Mouse (Mus musculus) CH12.LX (cell line): ENCODE results near the gene Kctd7. TPM values are rescaled to one million over a fixed set of nuclear protein-coding genes. Genes with fewer than 3 reads are reported as not detected.

Source experiments
- DNase-seq: peaks from one replicate; pipeline ENCODE4 v3.0.0-alpha.2; 2013; ENCODE audit errors: extremely low read depth
- H3K27ac ChIP-seq: 2 replicates; pipeline ENCODE4 v1.5.1; 2012; ENCODE audit warnings: low read depth, mild to moderate bottlenecking, control low read depth, moderate library complexity; ENCODE audit not compliant: insufficient read depth
- H3K27me3 ChIP-seq: replicated peaks from 2 replicates; pipeline ENCODE3; 2012; ENCODE audit warnings: inconsistent platforms
- H3K36me3 ChIP-seq, 2 experiments: replicated peaks in 1 of 2; 2 replicates each; pipeline versions ENCODE3 to v1.6.1; 2012; ENCODE audit warnings: inconsistent platforms in 1 of 2, low read length in 1 of 2, mild to moderate bottlenecking in 1 of 2, mixed read lengths in 1 of 2, moderate library complexity in 1 of 2; ENCODE audit not compliant: control insufficient read depth in 1 of 2, insufficient read depth in 1 of 2
- H3K4me1 ChIP-seq, 2 experiments: 2 replicates each; pipeline ENCODE4 v1.6.1; 2012; ENCODE audit warnings: inconsistent platforms in 1 of 2, moderate library complexity in 1 of 2; ENCODE audit not compliant: insufficient read depth in 2 of 2, control insufficient read depth in 1 of 2
- H3K4me2 ChIP-seq: 2 replicates; pipeline ENCODE4 v1.6.1; 2012; ENCODE audit warnings: low read depth, mild to moderate bottlenecking, control low read depth; ENCODE audit not compliant: poor library complexity, insufficient read depth, severe bottlenecking
- H3K4me3 ChIP-seq, 3 experiments: fragments of 150-350 bp in 1 of 3; sonication (generic) in 1 of 3; replicated peaks in 1 of 3; 2 replicates each; pipeline versions ENCODE3 to v1.5.1; 2011 to 2012; ENCODE audit warnings: low read depth in 2 of 3, low read length in 2 of 3, mild to moderate bottlenecking in 2 of 3, moderate library complexity in 2 of 3, control low read depth in 1 of 3, improper control_type of control experiment in 1 of 3, inconsistent platforms in 1 of 3, mixed read lengths in 1 of 3; ENCODE audit not compliant: poor library complexity in 1 of 3
- H3K79me2 ChIP-seq: replicated peaks from 2 replicates; pipeline ENCODE4 v1.6.1; 2012; ENCODE audit warnings: mild to moderate bottlenecking, moderate library complexity; ENCODE audit not compliant: control insufficient read depth, poor library complexity, insufficient read depth, severe bottlenecking; ENCODE audit errors: extremely low read depth
- H3K9ac ChIP-seq: 2 replicates; pipeline ENCODE4 v1.6.1; 2012; ENCODE audit warnings: low read depth, mild to moderate bottlenecking, control low read depth, moderate library complexity; ENCODE audit not compliant: insufficient read depth
- H3K9me3 ChIP-seq: replicated peaks from 2 replicates; pipeline ENCODE3; 2012; ENCODE audit warnings: low read length, inconsistent platforms, mixed read lengths
- BHLHE40 ChIP-seq: IDR thresholded peaks from 2 replicates; pipeline ENCODE4 v1.6.1; 2011; ENCODE audit warnings: mild to moderate bottlenecking, low read depth, low read length, improper control_type of control experiment
- CHD1 ChIP-seq: IDR thresholded peaks from 2 replicates; pipeline ENCODE4 v1.6.1; 2012; ENCODE audit warnings: low read depth, low read length, improper control_type of control experiment, inconsistent platforms
- CHD2 ChIP-seq: IDR thresholded peaks from 2 replicates; pipeline ENCODE4 v1.6.1; 2011; ENCODE audit warnings: low read length, improper control_type of control experiment
- CTCF ChIP-seq, 2 experiments: IDR thresholded peaks in 1 of 2; conservative IDR thresholded peaks in 1 of 2; 2 replicates each; pipeline ENCODE4 v1.5.1; 2011 to 2012; ENCODE audit warnings: low read depth in 2 of 2, low read length in 2 of 2, improper control_type of control experiment in 1 of 2, inconsistent platforms in 1 of 2, mild to moderate bottlenecking in 1 of 2, moderate library complexity in 1 of 2
- E2F4 ChIP-seq: IDR thresholded peaks from 2 replicates; pipeline ENCODE4 v1.6.1; 2011; ENCODE audit warnings: low read depth, low read length, improper control_type of control experiment; ENCODE audit not compliant: insufficient replicate concordance
- ELF1 ChIP-seq: IDR thresholded peaks from 2 replicates; pipeline ENCODE4 v1.6.1; 2014; ENCODE audit warnings: low read depth, mild to moderate bottlenecking, inconsistent platforms, low read length, improper control_type of control experiment
- ETS1 ChIP-seq: conservative IDR thresholded peaks from 2 replicates; pipeline ENCODE4 v1.6.1; 2012; ENCODE audit warnings: low read depth, mild to moderate bottlenecking, inconsistent platforms, low read length, improper control_type of control experiment, moderate library complexity
- HCFC1 ChIP-seq: IDR thresholded peaks from 2 replicates; pipeline ENCODE4 v1.6.1; 2012; ENCODE audit warnings: low read depth, mild to moderate bottlenecking, inconsistent platforms, low read length, improper control_type of control experiment
- IRF4 ChIP-seq: IDR thresholded peaks from 2 replicates; pipeline ENCODE4 v1.6.1; 2014; ENCODE audit warnings: low read depth, mild to moderate bottlenecking, inconsistent platforms, low read length, improper control_type of control experiment
- JUN ChIP-seq: IDR thresholded peaks from 2 replicates; pipeline ENCODE4 v1.6.1; 2011; ENCODE audit warnings: low read depth, mild to moderate bottlenecking, low read length, improper control_type of control experiment, moderate library complexity; ENCODE audit not compliant: insufficient read depth
- KAT2A ChIP-seq: IDR thresholded peaks from 2 replicates; pipeline ENCODE4 v1.6.1; 2012; ENCODE audit warnings: low read length, improper control_type of control experiment, inconsistent platforms; ENCODE audit not compliant: insufficient replicate concordance
- MEF2A ChIP-seq: IDR thresholded peaks from 2 replicates; pipeline ENCODE4 v1.6.1; 2014; ENCODE audit warnings: low read depth, mild to moderate bottlenecking, inconsistent platforms, low read length, improper control_type of control experiment, borderline replicate concordance
- MXI1 ChIP-seq: IDR thresholded peaks from 2 replicates; pipeline ENCODE4 v1.6.1; 2011; ENCODE audit warnings: mild to moderate bottlenecking, low read depth, low read length, improper control_type of control experiment
- MYC ChIP-seq: IDR thresholded peaks from 2 replicates; pipeline ENCODE4 v1.6.1; 2011; ENCODE audit warnings: low read depth, mild to moderate bottlenecking, improper control_type of control experiment, low read length
- NELFE ChIP-seq: IDR thresholded peaks from 2 replicates; pipeline ENCODE4 v1.6.1; 2011; ENCODE audit warnings: low read depth, low read length, improper control_type of control experiment
- POLR2A ChIP-seq: IDR thresholded peaks from 2 replicates; pipeline ENCODE4 v1.6.1; 2011; ENCODE audit warnings: low read depth, mild to moderate bottlenecking, improper control_type of control experiment, low read length
- POLR2AphosphoS2 ChIP-seq: IDR thresholded peaks from 2 replicates; pipeline ENCODE4 v1.6.1; 2011; ENCODE audit warnings: low read depth, low read length, improper control_type of control experiment
- RAD21 ChIP-seq: IDR thresholded peaks from 2 replicates; pipeline ENCODE4 v1.6.1; 2011; ENCODE audit warnings: low read depth, mild to moderate bottlenecking, low read length, improper control_type of control experiment, moderate library complexity
- SIN3A ChIP-seq: IDR thresholded peaks from 2 replicates; pipeline ENCODE4 v1.6.1; 2012; ENCODE audit warnings: low read length, improper control_type of control experiment, inconsistent platforms
- SMC3 ChIP-seq: IDR thresholded peaks from 2 replicates; pipeline ENCODE4 v1.6.1; 2011; ENCODE audit warnings: low read depth, low read length, improper control_type of control experiment
- TBP ChIP-seq: conservative IDR thresholded peaks from 2 replicates; pipeline ENCODE4 v1.6.1; 2011; ENCODE audit warnings: low read depth, low read length, improper control_type of control experiment
- TCF12 ChIP-seq: IDR thresholded peaks from 2 replicates; pipeline ENCODE4 v1.6.1; 2014; ENCODE audit warnings: low read depth, mild to moderate bottlenecking, inconsistent platforms, low read length, improper control_type of control experiment
- UBTF ChIP-seq: IDR thresholded peaks from 2 replicates; pipeline ENCODE4 v1.6.1; 2012; ENCODE audit warnings: low read depth, mild to moderate bottlenecking, inconsistent platforms, low read length, improper control_type of control experiment, moderate library complexity
- USF2 ChIP-seq: conservative IDR thresholded peaks from 2 replicates; pipeline ENCODE4 v1.6.1; 2011; ENCODE audit warnings: low read depth, low read length, improper control_type of control experiment
- ZC3H11A ChIP-seq: IDR thresholded peaks from 2 replicates; pipeline ENCODE4 v1.6.1; 2012; ENCODE audit warnings: low read depth, mild to moderate bottlenecking, inconsistent platforms, low read length, improper control_type of control experiment
- ZNF384 ChIP-seq: IDR thresholded peaks from 2 replicates; pipeline ENCODE4 v1.6.1; 2012; ENCODE audit warnings: low read depth, low read length, improper control_type of control experiment, inconsistent platforms
- dilution Hi-C: fragments of 300-500 bp; cut with MboI; formaldehyde crosslinking; loops from 2 replicates; pipeline ENCODE4 v1.14.3; 2020; ENCODE audit warnings: low sequenced_read_pairs; ENCODE audit not compliant: extremely low pct_unique_long_range_greater_than_20kb, extremely low pct_ligation_motif_present
- in situ Hi-C: fragments of 300-500 bp; cut with MboI; formaldehyde crosslinking; loops from 3 replicates; pipeline ENCODE4 v1.14.3; 2019; ENCODE audit warnings: low sequenced_read_pairs, low pct_ligation_motif_present, low pct_unique_long_range_greater_than_20kb, mixed read lengths
- polyA plus RNA-seq: library from polyadenylated mRNA; unstranded; fragments of >175 nt; gene quantifications from 2 replicates; pipeline ENCODE4 v1.2.1, GENCODE M21; 2012; ENCODE audit warnings: low read depth; ENCODE audit not compliant: insufficient read length
- total RNA-seq, 2 experiments: library from RNA; depleted of rRNA; stranded (reverse); fragments of 300-350 nt in 1 of 2; fragments of >200 nt in 1 of 2; gene quantifications; 2 replicates each; pipeline ENCODE4 v1.2.3; 2012 to 2014

Gene Kctd7
- total and polyA plus RNA-seq, 3 experiments, result 2.8 to 4.3 (median 3.3) TPM

DNA sequence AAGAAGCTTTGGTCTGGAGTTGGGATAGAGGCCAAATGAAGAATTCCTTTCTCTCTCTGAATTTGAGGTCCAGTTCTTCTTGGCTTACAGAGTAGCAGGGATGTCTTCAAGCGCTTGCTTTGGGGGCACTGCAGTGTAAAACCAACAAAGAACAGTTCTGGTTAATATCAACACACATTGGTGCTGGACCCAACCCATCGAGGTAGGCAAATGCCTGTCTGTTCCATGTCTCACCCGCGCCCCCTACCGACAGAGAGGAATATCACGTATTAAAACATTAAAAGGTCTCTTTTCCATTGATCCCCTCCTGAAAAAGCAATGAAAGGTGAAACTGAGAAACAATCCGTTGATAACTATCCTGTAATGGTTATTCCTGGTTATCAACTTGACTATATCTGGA lies 19.0 kb downstream of the Kctd7 start:
- H3K9me3 ChIP-seq, result no peaks in the 10 kb centered on the region
- peaks cover 0 to 14% of the 10 kb centered on the region in 2 experiments; a peak in 3 of 4 replicates for H3K4me1 ChIP-seq
- DNase-seq, result peak; percentile 85
- no peak overlapping the region for H3K4me2 ChIP-seq
- no peaks in the 10 kb centered on the region for H3K36me3 ChIP-seq
- no peaks in the 10 kb centered on the region for H3K79me2 ChIP-seq
- H3K4me3 ChIP-seq, result no peak overlapping the region
- in situ Hi-C loops (no loop called here), dilution Hi-C loops (no loop called here)
- H3K27me3 ChIP-seq, result no peaks in the 10 kb centered on the region
- no peak overlapping the region for H3K9ac ChIP-seq
- H3K27ac ChIP-seq, result no peak overlapping the region
- TF ChIP-seq CTCF (conservative IDR thresholded peaks at IDR 0.05 in 1 of 2, IDR thresholded peaks at IDR 0.05 in 1 of 2; ENCODE audit: low read depth in 2 of 2, low read length in 2 of 2), result peak; percentile 69 to 93
- peak; percentile 82 for TF ChIP-seq SMC3
- 0 out of 2 replicates have a peak, but pooled peaks have one; percentile 30 for TF ChIP-seq E2F4
- TF ChIP-seq ZC3H11A, result peak; percentile 43; the same call in 1 of the 2 replicates
- TF ChIP-seq ZNF384, result 0 out of 2 replicates have a peak, but pooled peaks have one; percentile 17
- TF ChIP-seq UBTF, result no peak
- TF ChIP-seq USF2, result no peak
- no peak for TF ChIP-seq JUN
- no peak for TF ChIP-seq ETS1
- no peak for TF ChIP-seq BHLHE40
- 0 out of 2 replicates have a peak, but pooled peaks have one; percentile 37 for TF ChIP-seq TCF12
- 0 out of 2 replicates have a peak, but pooled peaks have one; percentile 18 for TF ChIP-seq CHD2
- TF ChIP-seq SIN3A, result 0 out of 2 replicates have a peak, but pooled peaks have one; percentile 38
- TF ChIP-seq ELF1, result no peak
- TF ChIP-seq MYC, result no peak
- TF ChIP-seq IRF4, result peak; percentile 30; the same call in 1 of the 2 replicates
- no peak for TF ChIP-seq MEF2A
- TF ChIP-seq NELFE, result 0 out of 2 replicates have a peak, but pooled peaks have one; percentile 54
- no peak for TF ChIP-seq POLR2A
- TF ChIP-seq RAD21, result peak; percentile 90
- 0 out of 2 replicates have a peak, but pooled peaks have one; percentile 32 for TF ChIP-seq MXI1
- no peak for TF ChIP-seq KAT2A

DNA sequence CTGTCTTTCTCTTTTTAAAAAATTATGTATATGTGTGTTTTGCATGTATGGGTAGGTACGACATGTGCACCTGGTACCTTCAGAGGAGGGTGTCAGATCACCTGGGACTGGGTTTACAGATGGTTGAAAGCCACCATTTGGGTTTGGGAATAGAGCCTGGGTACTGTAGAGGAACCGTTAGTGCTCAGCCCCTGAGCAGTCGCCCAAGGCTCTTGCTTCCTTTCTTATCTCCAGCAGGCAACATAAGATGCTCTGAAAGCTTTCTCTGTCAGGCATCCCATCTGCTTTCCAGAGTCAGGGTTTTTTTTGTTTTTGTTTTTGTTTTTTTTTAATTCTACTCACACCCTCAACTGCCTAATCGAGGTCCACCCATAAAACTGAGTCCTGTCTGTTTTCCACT lies 20.6 kb downstream of the Kctd7 start:
- Histone ChIP-seq H3K4me1 (peaks cover 0 to 5% of the 10 kb centered on the region in 2 experiments; a peak in 2 of 4 replicates), H3K79me2 (no peaks in the 10 kb centered on the region), H3K9ac (no peak overlapping the region), H3K9me3 (no peaks in the 10 kb centered on the region), H3K4me3 (no peak overlapping the region), H3K36me3 (no peaks in the 10 kb centered on the region), H3K27me3 (no peaks in the 10 kb centered on the region), H3K4me2 (no peak overlapping the region), H3K27ac (no peak overlapping the region)
- in situ Hi-C loops (no loop called here), dilution Hi-C loops (no loop called here)
- no peak for DNase-seq
- TF ChIP-seq ELF1 (no peak), HCFC1 (no peak), POLR2AphosphoS2 (no peak), MXI1 (no peak), MEF2A (no peak), CHD1 (no peak), RAD21 (no peak), USF2 (no peak), ETS1 (no peak), TBP (no peak), UBTF (no peak), NELFE (no peak), SMC3 (no peak)
